Mouse (Mus musculus): ENCODE data around the gene 4930467E23Rik. TPM values are rescaled to one million over a fixed set of nuclear protein-coding genes. Genes with fewer than 3 reads are reported as not detected.
"Not testable (repeated sequence)": the region's sequence is repeated elsewhere in the genome, so short reads cannot be mapped to it uniquely, and the experiment has no call there.

4930467E23Rik gene
- polyA plus RNA-seq (2015; fragmentation: Nextera tagmentation; extraction: Ambion mirVana), result not detected in 2 replicates

GRCm38 (mm10) chr8:19729276-19729675, at the start of gene 4930467E23Rik:
4930467E23Rik (plus strand) TSS chr8:19729576.
- no CpG with 5 or more reads among the region's 2 CpGs for WGBS
- H3K9ac ChIP-seq; H3K9me3 ChIP-seq; H3K4me1 ChIP-seq; H3K36me3 ChIP-seq; H3K4me3 ChIP-seq; H3K4me2 ChIP-seq; H3K27ac ChIP-seq; ATAC-seq (ENCODE audit: borderline replicate concordance, extremely low read depth, low FRiP score, low TSS enrichment); H3K27me3 ChIP-seq: not testable (repeated sequence)

GRCm38 (mm10) chr8:19682311-19682710, 47.1 kb upstream of the 4930467E23Rik start:
- not testable (repeated sequence) for ATAC-seq (ENCODE audit: borderline replicate concordance, extremely low read depth, low FRiP score, low TSS enrichment); H3K4me3 ChIP-seq; H3K9ac ChIP-seq; H3K4me2 ChIP-seq; H3K9me3 ChIP-seq; H3K4me1 ChIP-seq; H3K27ac ChIP-seq; H3K36me3 ChIP-seq; H3K27me3 ChIP-seq
- 75% methylated on average over 2 of the region's 3 CpGs for WGBS

- not testable (repeated sequence) for H3K27me3 ChIP-seq; H3K9me3 ChIP-seq; H3K4me2 ChIP-seq; H3K4me3 ChIP-seq; ATAC-seq (ENCODE audit: borderline replicate concordance, extremely low read depth, low FRiP score, low TSS enrichment); H3K36me3 ChIP-seq; H3K4me1 ChIP-seq; H3K27ac ChIP-seq; H3K9ac ChIP-seq
- WGBS, result 76% methylated on average over 3 of the region's 3 CpGs
Measured at GRCm38 (mm10) chr8:19685476-19685875, 43.9 kb upstream of the 4930467E23Rik start.

- H3K4me3 ChIP-seq; H3K9me3 ChIP-seq; H3K36me3 ChIP-seq; H3K27me3 ChIP-seq; H3K4me1 ChIP-seq; ATAC-seq (ENCODE audit: borderline replicate concordance, extremely low read depth, low FRiP score, low TSS enrichment); H3K9ac ChIP-seq; H3K4me2 ChIP-seq; H3K27ac ChIP-seq: not testable (repeated sequence)
- 80% methylated on average over 6 of the region's 6 CpGs for WGBS
Measured at GRCm38 (mm10) chr8:19688802-19689525, 40.4 kb upstream of the 4930467E23Rik start.

- H3K36me3 ChIP-seq, H3K27ac ChIP-seq: not testable (repeated sequence)
- WGBS, result 75% methylated on average over 1 of the region's 1 CpGs
Measured at GRCm38 (mm10) chr8:19689745-19690144, 39.6 kb upstream of the 4930467E23Rik start.

GRCm38 (mm10) chr8:19691421-19691820, 38.0 kb upstream of the 4930467E23Rik start:
- H3K9ac ChIP-seq; H3K4me1 ChIP-seq; H3K4me2 ChIP-seq; H3K9me3 ChIP-seq; H3K27ac ChIP-seq; ATAC-seq (ENCODE audit: borderline replicate concordance, extremely low read depth, low FRiP score, low TSS enrichment); H3K4me3 ChIP-seq; H3K36me3 ChIP-seq; H3K27me3 ChIP-seq: not testable (repeated sequence)
- WGBS, result 77% methylated on average over 6 of the region's 6 CpGs

More at GRCm38 (mm10) chr8:19689745-19690144, 39.6 kb upstream of the 4930467E23Rik start:
- not testable (repeated sequence) for H3K9me3 ChIP-seq; H3K4me1 ChIP-seq; ATAC-seq (ENCODE audit: borderline replicate concordance, extremely low read depth, low FRiP score, low TSS enrichment); H3K9ac ChIP-seq; H3K4me2 ChIP-seq; H3K27me3 ChIP-seq; H3K4me3 ChIP-seq

GRCm38 (mm10) chr8:19697497-19698077, 31.8 kb upstream of the 4930467E23Rik start:
- 79% methylated on average over 11 of the region's 11 CpGs for WGBS

GRCm38 (mm10) chr8:19698123-19698522, 31.3 kb upstream of the 4930467E23Rik start:
- H3K9me3 ChIP-seq; H3K9ac ChIP-seq; H3K4me2 ChIP-seq; H3K36me3 ChIP-seq; ATAC-seq (ENCODE audit: borderline replicate concordance, extremely low read depth, low FRiP score, low TSS enrichment); H3K27me3 ChIP-seq; H3K4me3 ChIP-seq; H3K4me1 ChIP-seq; H3K27ac ChIP-seq: not testable (repeated sequence)
- WGBS, result 73% methylated on average over 6 of the region's 6 CpGs

More at GRCm38 (mm10) chr8:19697497-19698077, 31.8 kb upstream of the 4930467E23Rik start:
- H3K9me3 ChIP-seq; H3K27me3 ChIP-seq; H3K4me3 ChIP-seq; H3K4me1 ChIP-seq; H3K9ac ChIP-seq; H3K36me3 ChIP-seq; H3K4me2 ChIP-seq; ATAC-seq (ENCODE audit: borderline replicate concordance, extremely low read depth, low FRiP score, low TSS enrichment); H3K27ac ChIP-seq: not testable (repeated sequence)

GRCm38 (mm10) chr8:19698722-19699121, 30.7 kb upstream of the 4930467E23Rik start:
- not testable (repeated sequence) for H3K27me3 ChIP-seq; H3K4me2 ChIP-seq; H3K27ac ChIP-seq; H3K9ac ChIP-seq; H3K36me3 ChIP-seq; H3K9me3 ChIP-seq; H3K4me3 ChIP-seq; H3K4me1 ChIP-seq; ATAC-seq (ENCODE audit: borderline replicate concordance, extremely low read depth, low FRiP score, low TSS enrichment)
- WGBS, result 75% methylated on average over 4 of the region's 4 CpGs

- not testable (repeated sequence) for ATAC-seq (ENCODE audit: borderline replicate concordance, extremely low read depth, low FRiP score, low TSS enrichment); H3K27me3 ChIP-seq; H3K36me3 ChIP-seq; H3K4me2 ChIP-seq; H3K9ac ChIP-seq; H3K4me3 ChIP-seq; H3K9me3 ChIP-seq; H3K27ac ChIP-seq; H3K4me1 ChIP-seq
- WGBS, result 86% methylated on average over 2 of the region's 2 CpGs
Measured at GRCm38 (mm10) chr8:19701326-19701725, 28.1 kb upstream of the 4930467E23Rik start.

GRCm38 (mm10) chr8:19702276-19702675, 27.1 kb upstream of the 4930467E23Rik start:
- H3K9me3 ChIP-seq; H3K27ac ChIP-seq; H3K9ac ChIP-seq; ATAC-seq (ENCODE audit: borderline replicate concordance, extremely low read depth, low FRiP score, low TSS enrichment); H3K36me3 ChIP-seq; H3K4me2 ChIP-seq; H3K4me3 ChIP-seq; H3K27me3 ChIP-seq; H3K4me1 ChIP-seq: not testable (repeated sequence)
- WGBS, result 63% methylated on average over 2 of the region's 2 CpGs

GRCm38 (mm10) chr8:19702972-19703709, 26.2 kb upstream of the 4930467E23Rik start:
- H3K4me2 ChIP-seq, H3K9me3 ChIP-seq, H3K4me3 ChIP-seq, H3K4me1 ChIP-seq, H3K36me3 ChIP-seq, H3K27me3 ChIP-seq, H3K27ac ChIP-seq, H3K9ac ChIP-seq: not testable (repeated sequence)
- 36% methylated on average over 13 of the region's 13 CpGs for WGBS
- peak; percentile 83 for ATAC-seq (ENCODE audit: borderline replicate concordance, extremely low read depth, low FRiP score, low TSS enrichment)

All from lung, embryonic 15.5 days (tissue).